12 mouse cellular contexts compared by ENCODE assay signal in genomic region chr10:62507071-62507470, GRCm38 (mm10). TPM values are rescaled to one million over a fixed set of nuclear protein-coding genes. Genes with fewer than 3 reads are reported as not detected.
DNase-seq lines count a peak whose midpoint lies in the region; ATAC-seq and TF ChIP-seq lines count a peak whose summit lies in the region.
"Had no signal": no experiment of that assay in that cellular context is flagged by ENCODE, and none has a peak within 500 bp of the region (broad histone marks: within the 10 kb centered on the region; RNA-seq: fewer than 3 reads in every experiment).

No protein-coding gene starts in this region.

- peak overlapping the region; percentile 93 for H3K9ac ChIP-seq in CH12.LX (ENCODE audit: insufficient read depth, low read depth)
- no peak overlapping the region for H3K9ac ChIP-seq in liver, embryonic 16.5 days (ENCODE audit: low read depth, low read length)

- no peak for DNase-seq in gastrocnemius, adult 2 months
- no peak for DNase-seq in gastrocnemius, adult 8-10 months (ENCODE audit: low spot score in 2 of 2)
- DNase-seq in left cerebral cortex, adult 2 months (ENCODE audit: extremely low spot score in 1 of 2, low spot score in 2 of 2), result no peak
- DNase-seq in left cerebral cortex, postnatal 14 days (ENCODE audit: low spot score in 2 of 2), result no peak
- no peak for DNase-seq in CH12.LX (ENCODE audit: extremely low read depth)
- no peak for DNase-seq in right cerebral cortex, adult 2 months (ENCODE audit: low spot score in 2 of 2)
- no peak for DNase-seq in spleen, adult 12 weeks (ENCODE audit: low spot score)
- DNase-seq: cerebellum, adult 11-12 months; right cerebral cortex, postnatal 4 days had no signal

- no peaks in the 10 kb centered on the region for H3K27me3 ChIP-seq in CH12.LX (replicated peaks)
- no peaks in the 10 kb centered on the region for H3K27me3 ChIP-seq in liver, embryonic 16.5 days (ENCODE audit: control insufficient read depth, insufficient read depth, low read depth, low read length)

- no peak for TF ChIP-seq EP300 in CH12.LX (IDR thresholded peaks at IDR 0.05; ENCODE audit: low read length)

- in situ Hi-C loops in CH12.LX (cut with MboI; ENCODE audit: low pct_ligation_motif_present, low pct_unique_long_range_greater_than_20kb, low sequenced_read_pairs), result loop anchor here (5.0 kb wide), 1 partner anchor 35 kb away; no protein-coding TSS in a partner anchor

- H3K79me2 ChIP-seq in CH12.LX (replicated peaks; ENCODE audit: control insufficient read depth, extremely low read depth, insufficient read depth, poor library complexity, severe bottlenecking), result peaks cover 47% of the 10 kb centered on the region

- no peak for TF ChIP-seq CTCF in gastrocnemius, adult 2 months (IDR thresholded peaks at IDR 0.05)
- no peak for TF ChIP-seq CTCF in left cerebral cortex, adult 2 months (IDR thresholded peaks at IDR 0.05)
- TF ChIP-seq CTCF in CH12.LX (conservative IDR thresholded peaks at IDR 0.05 in 1 of 2, IDR thresholded peaks at IDR 0.05 in 1 of 2; ENCODE audit: low read depth in 2 of 2, low read length in 2 of 2), result no peak

- H3K9me3 ChIP-seq in CH12.LX (replicated peaks; ENCODE audit: low read length), result peaks cover 2% of the 10 kb centered on the region
- no peaks in the 10 kb centered on the region for H3K9me3 ChIP-seq in liver, embryonic 16.5 days (replicated peaks; ENCODE audit: control insufficient read depth, low read length)

- no peak for TF ChIP-seq POLR2A in CH12.LX (IDR thresholded peaks at IDR 0.05; ENCODE audit: low read depth, low read length)

- no peak for TF ChIP-seq RAD21 in CH12.LX (IDR thresholded peaks at IDR 0.05; ENCODE audit: low read depth, low read length)

- ATAC-seq in liver, embryonic 16.5 days (ENCODE audit: low read depth), result no peak

- H3K27ac ChIP-seq in gastrocnemius, adult 2 months, result peak overlapping the region; percentile 92
- no peak overlapping the region for H3K27ac ChIP-seq in left cerebral cortex, adult 2 months
- peak overlapping the region; percentile 70 for H3K27ac ChIP-seq in CH12.LX (ENCODE audit: insufficient read depth, low read depth)
- H3K27ac ChIP-seq in liver, embryonic 16.5 days (ENCODE audit: low read length), result no peak overlapping the region

- peak overlapping the region; percentile 75 for H3K4me3 ChIP-seq in gastrocnemius, adult 2 months
- peak overlapping the region; percentile 46 for H3K4me3 ChIP-seq in left cerebral cortex, adult 2 months
- peak overlapping the region; percentile 46 to 76 (median 66) for H3K4me3 ChIP-seq in CH12.LX (replicated peaks in 1 of 3; ENCODE audit: low read depth in 2 of 3, low read length in 2 of 3, poor library complexity in 1 of 3)
- H3K4me3 ChIP-seq in liver, embryonic 16.5 days (ENCODE audit: low read depth, low read length), result peak overlapping the region; percentile 58; the same call in 1 of the 2 replicates

- H3K4me2 ChIP-seq in CH12.LX (ENCODE audit: insufficient read depth, low read depth, poor library complexity, severe bottlenecking), result peak overlapping the region; percentile 55
- H3K4me2 ChIP-seq in liver, embryonic 16.5 days (ENCODE audit: low read depth, low read length), result peak overlapping the region; percentile 79

- H3K36me3 ChIP-seq in CH12.LX (replicated peaks in 1 of 2; ENCODE audit: control insufficient read depth in 1 of 2, insufficient read depth in 1 of 2, low read length in 1 of 2), result peaks cover 0 to under 1% of the 10 kb centered on the region in 2 experiments
- H3K36me3 ChIP-seq in liver, embryonic 16.5 days (ENCODE audit: control insufficient read depth, insufficient read depth), result no peaks in the 10 kb centered on the region

- dilution Hi-C loops in CH12.LX (cut with MboI; ENCODE audit: extremely low pct_ligation_motif_present, extremely low pct_unique_long_range_greater_than_20kb, low sequenced_read_pairs), result no loop called here

- intact Hi-C loops in gastrocnemius, adult 2 months (cut with DNase I), result no loop called here
- intact Hi-C loops in left cerebral cortex, adult 2 months (cut with DNase I), result no loop called here
- intact Hi-C loops in left cerebral cortex, postnatal 14 days (cut with DNase I), result no loop called here

- peaks cover 8 to 59% of the 10 kb centered on the region in 2 experiments for H3K4me1 ChIP-seq in CH12.LX (ENCODE audit: control insufficient read depth in 1 of 2, insufficient read depth in 2 of 2)
- H3K4me1 ChIP-seq in liver, embryonic 16.5 days (ENCODE audit: control insufficient read depth, low read depth, low read length), result peaks cover 50% of the 10 kb centered on the region

- 59% methylated on average over 4 of the region's 4 CpGs for WGBS in liver, embryonic 16.5 days (ENCODE audit: insufficient replicate concordance)

TF ChIP-seq in CH12.LX, 34 proteins besides CTCF, POLR2A, EP300 and RAD21:
- no peak for TF ChIP-seq GABPA (IDR thresholded peaks at IDR 0.05; ENCODE audit: insufficient replicate concordance, low read depth, low read length)
- 0 out of 2 replicates have a peak, but pooled peaks have one; percentile 2 for TF ChIP-seq POLR2AphosphoS2 (IDR thresholded peaks at IDR 0.05; ENCODE audit: low read depth, low read length)
TF ChIP-seq in CH12.LX: peak in this region for 1.

RNA-seq across cellular contexts. Expression of gene Srgn, which starts 20.2 kb away (rescaled TPM):
- 10 to 100 TPM; 12.9 to 19.7 TPM for total RNA-seq in gastrocnemius, adult 2 months (2021)
- 10 to 100 TPM in 1 of 4 experiments, 1 to 10 TPM in 3; 7.1 to 11.8 (median 8.6) TPM for total RNA-seq in gastrocnemius, adult 8-10 months (2022)
- 1 to 10 TPM; 7.1 to 9.7 TPM for total RNA-seq in left cerebral cortex, adult 2 months (2021)
- total RNA-seq in left cerebral cortex, postnatal 14 days (2021), result 10 to 100 TPM in 1 of 2 experiments, 1 to 10 TPM in 1; 9.7 to 11.1 TPM
- total RNA-seq in CH12.LX (2012; rRNA removed) (334 and 519 TPM in 2 replicates), CH12.LX (2014; rRNA removed) (516 and 530 TPM in 2 replicates)
- polyA plus RNA-seq in CH12.LX (2012; ENCODE audit: insufficient read length, low read depth), result 154 and 189 TPM in 2 replicates
- 62.1 and 65.8 TPM in 2 replicates for polyA plus RNA-seq in liver, embryonic 16.5 days (2015; fragmentation: Nextera tagmentation; extraction: Ambion mirVana)
- polyA plus RNA-seq: C2C12 had no signal

RNA-seq across cellular contexts. Expression of gene Vps26a, which starts 20.5 kb away (rescaled TPM):
- total RNA-seq in gastrocnemius, adult 2 months (2021), result 10 to 100 TPM; 30.1 to 30.4 TPM
- 10 to 100 TPM; 27.5 to 31.7 (median 29.6) TPM for total RNA-seq in gastrocnemius, adult 8-10 months (2022)
- 10 to 100 TPM; 46.9 to 47.4 TPM for total RNA-seq in left cerebral cortex, adult 2 months (2021)
- 10 to 100 TPM; 45.5 to 46.5 TPM for total RNA-seq in left cerebral cortex, postnatal 14 days (2021)
- total RNA-seq in CH12.LX (2012; rRNA removed) (14.2 and 17.1 TPM in 2 replicates), CH12.LX (2014; rRNA removed) (33.5 and 37.6 TPM in 2 replicates)
- 32.3 and 32.5 TPM in 2 replicates for polyA plus RNA-seq in CH12.LX (2012; ENCODE audit: insufficient read length, low read depth)
- 38.0 and 44.0 TPM in 2 replicates for polyA plus RNA-seq in liver, embryonic 16.5 days (2015; fragmentation: Nextera tagmentation; extraction: Ambion mirVana)

RNA-seq across cellular contexts. Expression of gene Supv3l1, which starts 57.5 kb away (rescaled TPM):
- total RNA-seq in gastrocnemius, adult 2 months (2021), result 10 to 100 TPM; 14.5 to 21.4 TPM
- 10 to 100 TPM; 15.1 to 19.9 (median 17.7) TPM for total RNA-seq in gastrocnemius, adult 8-10 months (2022)
- total RNA-seq in left cerebral cortex, adult 2 months (2021), result 10 to 100 TPM; 21.8 to 24.8 TPM
- 10 to 100 TPM; 22.6 to 23.2 TPM for total RNA-seq in left cerebral cortex, postnatal 14 days (2021)
- 41.5 and 45.7 TPM in 2 replicates for total RNA-seq in CH12.LX (2012; rRNA removed)
- total RNA-seq in CH12.LX (2014; rRNA removed), result 69.3 and 69.5 TPM in 2 replicates
- 62.0 and 62.7 TPM in 2 replicates for polyA plus RNA-seq in CH12.LX (2012; ENCODE audit: insufficient read length, low read depth)
- polyA plus RNA-seq in liver, embryonic 16.5 days (2015; fragmentation: Nextera tagmentation; extraction: Ambion mirVana), result 11.4 and 11.6 TPM in 2 replicates

RNA-seq across cellular contexts. Expression of gene 4930507D05Rik, which starts 57.8 kb away (rescaled TPM):
- total RNA-seq in gastrocnemius, adult 2 months (2021), result under 1 TPM; 0.11 to 0.13 TPM
- total RNA-seq in gastrocnemius, adult 8-10 months (2022), result not detected
- total RNA-seq in left cerebral cortex, adult 2 months (2021), result 1 to 10 TPM; 1.1 to 1.4 TPM
- 1 to 10 TPM; 2.2 to 3.1 TPM for total RNA-seq in left cerebral cortex, postnatal 14 days (2021)
- total RNA-seq in CH12.LX (2012; rRNA removed) (0.68 and 0.97 TPM in 2 replicates), CH12.LX (2014; rRNA removed) (0.32 and 0.39 TPM in 2 replicates)
- polyA plus RNA-seq in CH12.LX (2012; ENCODE audit: insufficient read length, low read depth), result 0.14 and 0.27 TPM in 2 replicates
- 0.08 and 0.09 TPM in 2 replicates for polyA plus RNA-seq in liver, embryonic 16.5 days (2015; fragmentation: Nextera tagmentation; extraction: Ambion mirVana)
- total RNA-seq: gastrocnemius, adult 18-20 months had no signal

Comparison
In these comparisons a context has a peak if more than half of its experiments do, and no peak if none do; other contexts are left out.
1. H3K27ac ChIP-seq: peak in gastrocnemius, adult 2 months (single experiment) and CH12.LX (single experiment); none in left cerebral cortex, adult 2 months (single experiment) and liver, embryonic 16.5 days (single experiment).
2. RNA of gene Srgn, which starts 20.2 kb away (total RNA-seq): 334 to 530 TPM in CH12.LX; 12.9 to 19.7 TPM in gastrocnemius, adult 2 months, 9.7 to 11.1 TPM in left cerebral cortex, postnatal 14 days, 7.1 to 9.7 TPM in left cerebral cortex, adult 2 months and 7.1 to 11.8 TPM in gastrocnemius, adult 8-10 months; every median in the first group is over 10 times any median in the second.
3. Peak in every context shown above with its lines, with median percentiles within 50 percentile points of each other: H3K4me3 ChIP-seq.